Mouse (Mus musculus) embryonic facial prominence, embryonic 10.5 days (tissue): ENCODE data around the gene Qtrt1. TPM values are rescaled to one million over a fixed set of nuclear protein-coding genes. Genes with fewer than 3 reads are reported as not detected.

Source experiments
- DNase-seq: peaks from one replicate; pipeline ENCODE4 v3.0.0-alpha.2; 2017; ENCODE audit warnings: low spot score
- H3K27ac ChIP-seq: fragments of 300-500 bp; sonication (generic); replicated peaks from 2 replicates; pipeline ENCODE4 v1.5.1; 2016; ENCODE audit warnings: mild to moderate bottlenecking
- H3K27me3 ChIP-seq: fragments of 300-500 bp; sonication (generic); replicated peaks from 2 replicates; pipeline ENCODE4 v1.6.1; 2016; ENCODE audit warnings: low read depth, mild to moderate bottlenecking; ENCODE audit not compliant: poor library complexity, severe bottlenecking
- H3K36me3 ChIP-seq: fragments of 300-500 bp; sonication (generic); replicated peaks from 2 replicates; pipeline ENCODE4 v1.6.1; 2016; ENCODE audit warnings: mild to moderate bottlenecking, moderate library complexity
- H3K4me1 ChIP-seq: fragments of 300-500 bp; sonication (generic); 2 replicates; pipeline ENCODE4 v1.6.1; 2016
- H3K4me3 ChIP-seq: fragments of 300-500 bp; sonication (generic); 2 replicates; pipeline ENCODE4 v1.5.1; 2016; ENCODE audit warnings: mild to moderate bottlenecking, moderate library complexity
- H3K9me3 ChIP-seq: fragments of 300-500 bp; sonication (generic); 2 replicates; pipeline ENCODE4 v1.6.1; 2016; ENCODE audit warnings: mild to moderate bottlenecking
- WGBS: fragments of 180-500 bp; shearing (Covaris S2); methylation state at CpG from one replicate; pipeline ENCODE4 v1.1.7; 2016; 5-methylcytosine and 5-hydroxymethylcytosine counted together
- polyA plus RNA-seq: library from polyadenylated mRNA; unstranded; fragments of >200 nt; fragmentation: Nextera tagmentation; extraction: Ambion mirVana; gene quantifications from 2 replicates; pipeline ENCODE4 v1.2.1, GENCODE M21; 2016

Qtrt1 gene
- polyA plus RNA-seq, 1 experiment from 2014 or later: 64.0 TPM

DNA sequence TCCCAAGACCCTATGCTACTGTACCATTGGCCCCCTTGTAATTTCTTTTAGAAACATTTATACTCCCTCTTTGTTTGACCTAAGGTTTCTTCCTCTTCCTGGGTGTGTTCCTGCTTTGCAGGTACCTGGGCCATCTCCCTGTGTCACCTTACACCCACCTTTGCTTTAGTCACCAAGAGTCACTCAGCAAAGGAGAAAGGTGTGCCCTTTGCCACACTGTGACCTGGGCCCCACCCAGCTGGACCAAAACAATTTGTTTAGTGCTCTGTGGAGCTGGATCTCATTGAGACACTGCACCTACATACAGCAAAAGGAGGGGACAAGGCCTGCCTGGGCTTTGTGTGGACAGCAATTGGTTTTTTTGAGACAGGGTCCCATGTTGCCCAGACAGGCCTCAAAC is 28.8 kb downstream of the Qtrt1 start:
- H3K4me3 ChIP-seq: no peak overlapping the region
- DNase-seq: no peak
- no peaks in the 10 kb centered on the region for H3K27me3 ChIP-seq
- peaks cover 9% of the 10 kb centered on the region for H3K36me3 ChIP-seq
- H3K27ac ChIP-seq: no peak overlapping the region
- H3K4me1 ChIP-seq: no peaks in the 10 kb centered on the region
- H3K9me3 ChIP-seq: no peaks in the 10 kb centered on the region

DNA sequence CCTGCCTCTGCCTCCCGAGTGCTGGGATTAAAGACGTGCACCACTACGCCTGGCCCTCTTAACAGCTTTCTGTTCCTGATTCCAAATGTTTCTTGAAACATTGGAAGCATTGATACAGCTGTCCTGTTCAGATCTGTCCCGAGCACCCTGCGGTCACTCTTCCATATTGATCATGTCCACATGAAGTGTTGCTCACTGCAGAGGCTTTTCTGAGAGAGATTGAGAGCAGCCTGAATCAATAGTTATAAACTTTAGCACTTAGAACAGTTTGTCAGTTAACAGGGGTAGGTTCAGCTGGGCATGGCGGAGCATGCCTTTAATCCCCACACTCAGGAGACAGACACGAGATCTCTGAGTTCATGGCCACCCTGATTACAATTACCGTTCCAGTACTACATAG is 32.2 kb downstream of the Qtrt1 start:
- 93% methylated on average over 8 of the region's 8 CpGs for WGBS
- no peak overlapping the region for H3K27ac ChIP-seq
- no peak for DNase-seq
- 0 out of 2 replicates have a peak, but pooled peaks cover 2% of the 10 kb centered on the region for H3K4me1 ChIP-seq
- H3K27me3 ChIP-seq: no peaks in the 10 kb centered on the region
- no peak overlapping the region for H3K4me3 ChIP-seq
- H3K36me3 ChIP-seq: peaks cover 11% of the 10 kb centered on the region
- H3K9me3 ChIP-seq: no peaks in the 10 kb centered on the region

DNA sequence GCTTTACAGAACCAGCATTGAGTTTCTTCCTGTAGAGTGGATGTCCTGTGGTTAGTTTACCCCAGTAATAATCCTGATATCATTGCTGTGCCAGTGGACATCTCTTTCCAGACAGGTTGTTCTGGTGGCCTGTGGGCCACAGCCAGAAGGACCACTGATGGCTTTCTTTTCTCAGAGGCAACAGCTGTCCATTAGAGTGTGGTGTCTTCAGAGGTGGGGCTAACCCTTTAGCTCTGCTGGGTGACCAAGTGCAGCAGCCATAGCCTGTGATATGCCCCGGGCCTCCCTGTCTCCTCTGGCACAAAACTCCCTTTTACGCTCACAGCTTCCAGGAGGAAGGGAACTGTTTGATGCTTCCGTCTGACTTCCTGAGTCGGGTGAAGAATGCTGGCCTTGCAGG is 32.9 kb downstream of the Qtrt1 start:
- Histone ChIP-seq H3K27me3 (no peaks in the 10 kb centered on the region), H3K4me3 (no peak overlapping the region), H3K4me1 (0 out of 2 replicates have a peak, but pooled peaks cover 2% of the 10 kb centered on the region), H3K9me3 (no peaks in the 10 kb centered on the region), H3K36me3 (peaks cover 11% of the 10 kb centered on the region), H3K27ac (no peak overlapping the region)
- DNase-seq: no peak
- WGBS: 85% methylated on average over 4 of the region's 4 CpGs

GRCm38 (mm10) chr9:21445081-21445744 is 33.6 kb downstream of the Qtrt1 start:
- H3K9me3 ChIP-seq: no peaks in the 10 kb centered on the region
- WGBS: 93% methylated on average over 6 of the region's 6 CpGs
- peaks cover 11% of the 10 kb centered on the region for H3K36me3 ChIP-seq
- no peak overlapping the region for H3K27ac ChIP-seq
- no peak overlapping the region for H3K4me3 ChIP-seq
- no peak for DNase-seq
- no peaks in the 10 kb centered on the region for H3K27me3 ChIP-seq
- 0 out of 2 replicates have a peak, but pooled peaks cover 2% of the 10 kb centered on the region for H3K4me1 ChIP-seq

- no peak for DNase-seq
- no peaks in the 10 kb centered on the region for H3K9me3 ChIP-seq
- H3K27ac ChIP-seq: no peak overlapping the region
- WGBS: 91% methylated on average over 2 of the region's 2 CpGs
- H3K4me1 ChIP-seq: peaks cover 13% of the 10 kb centered on the region
- H3K36me3 ChIP-seq: peaks cover 11% of the 10 kb centered on the region
- no peaks in the 10 kb centered on the region for H3K27me3 ChIP-seq
- H3K4me3 ChIP-seq: no peak overlapping the region
Measured at GRCm38 (mm10) chr9:21447778-21448177, 36.1 kb downstream of the Qtrt1 start.

DNA sequence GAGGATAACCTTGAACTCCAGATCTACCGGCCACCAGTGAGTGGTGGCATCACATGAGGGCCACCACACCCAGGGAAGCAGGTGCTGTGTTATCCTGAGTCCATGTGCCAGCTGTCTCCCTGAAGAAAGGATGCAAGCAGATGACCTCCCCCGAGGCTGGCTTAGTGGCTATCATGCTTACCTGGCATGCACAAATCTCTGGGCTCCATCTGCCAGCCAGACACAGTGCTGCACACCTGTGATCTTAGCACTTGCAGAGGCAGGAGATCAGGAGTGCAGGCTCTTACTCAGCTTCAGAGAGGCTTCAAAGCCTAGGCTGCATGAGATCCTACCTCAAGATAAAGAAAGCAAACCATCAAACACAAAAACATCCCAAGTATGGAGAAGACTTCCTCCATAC is 38.1 kb downstream of the Qtrt1 start:
- WGBS: 87% methylated on average over 2 of the region's 2 CpGs
- Histone ChIP-seq H3K27me3 (no peaks in the 10 kb centered on the region), H3K36me3 (peaks cover 8% of the 10 kb centered on the region), H3K9me3 (no peaks in the 10 kb centered on the region), H3K4me1 (peaks cover 13% of the 10 kb centered on the region), H3K4me3 (no peak overlapping the region), H3K27ac (no peak overlapping the region)
- no peak for DNase-seq

DNA sequence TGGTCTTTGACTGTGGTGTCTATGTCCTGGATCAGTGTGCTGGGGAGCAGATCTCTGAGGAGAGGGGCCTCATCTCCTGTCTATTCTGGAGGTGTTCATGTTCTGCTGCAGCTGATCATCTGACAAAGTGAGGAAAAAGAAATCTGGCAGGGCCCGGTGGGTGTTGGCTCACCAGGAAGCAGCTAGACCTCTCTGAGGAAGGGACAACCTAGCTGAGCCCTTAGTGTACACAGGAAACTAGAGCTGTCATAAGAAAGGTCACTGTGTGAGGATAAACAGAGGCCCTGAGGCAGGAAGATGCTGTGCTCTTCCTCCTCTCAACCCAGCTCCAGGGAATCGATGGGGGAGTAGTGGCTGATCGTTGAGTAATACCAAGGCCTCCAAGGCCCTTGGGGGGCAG is 38.6 kb downstream of the Qtrt1 start:
- H3K9me3 ChIP-seq: no peaks in the 10 kb centered on the region
- no peak overlapping the region for H3K4me3 ChIP-seq
- no peaks in the 10 kb centered on the region for H3K27me3 ChIP-seq
- peaks cover 2% of the 10 kb centered on the region for H3K36me3 ChIP-seq
- 83% methylated on average over 3 of the region's 3 CpGs for WGBS
- peaks cover 13% of the 10 kb centered on the region for H3K4me1 ChIP-seq
- DNase-seq: no peak
- no peak overlapping the region for H3K27ac ChIP-seq

DNA sequence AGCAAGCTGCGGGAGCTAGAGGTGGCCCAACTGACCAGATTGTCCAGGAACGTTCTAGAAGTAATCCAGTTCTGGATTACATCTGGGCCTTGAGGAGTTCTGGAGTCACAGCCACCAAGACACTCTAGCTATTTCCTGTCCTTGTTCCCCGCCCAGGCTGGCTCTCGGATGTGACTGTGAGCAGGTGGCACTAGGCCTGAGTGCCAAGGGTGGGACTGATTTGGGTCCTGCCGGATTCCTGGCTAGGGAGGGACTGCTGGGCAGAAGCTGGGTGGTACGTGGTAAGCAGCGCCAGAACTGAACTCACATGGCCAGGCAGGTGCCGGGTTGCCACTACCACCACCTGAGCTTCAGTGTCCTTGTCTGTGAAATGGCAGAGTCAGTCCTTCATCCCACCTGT is 39.8 kb downstream of the Qtrt1 start:
- Histone ChIP-seq H3K36me3 (no peaks in the 10 kb centered on the region), H3K27ac (no peak overlapping the region), H3K4me3 (no peak overlapping the region), H3K9me3 (no peaks in the 10 kb centered on the region), H3K27me3 (no peaks in the 10 kb centered on the region), H3K4me1 (peaks cover 13% of the 10 kb centered on the region)
- DNase-seq: no peak
- WGBS: 91% methylated on average over 8 of the region's 8 CpGs

GRCm38 (mm10) chr9:21451870-21452269 is 40.2 kb downstream of the Qtrt1 start:
- no peaks in the 10 kb centered on the region for H3K27me3 ChIP-seq
- peaks cover 13% of the 10 kb centered on the region for H3K4me1 ChIP-seq
- no peaks in the 10 kb centered on the region for H3K36me3 ChIP-seq
- WGBS: 75% methylated on average over 8 of the region's 8 CpGs
- no peaks in the 10 kb centered on the region for H3K9me3 ChIP-seq
- no peak overlapping the region for H3K27ac ChIP-seq
- no peak for DNase-seq
- no peak overlapping the region for H3K4me3 ChIP-seq

DNA sequence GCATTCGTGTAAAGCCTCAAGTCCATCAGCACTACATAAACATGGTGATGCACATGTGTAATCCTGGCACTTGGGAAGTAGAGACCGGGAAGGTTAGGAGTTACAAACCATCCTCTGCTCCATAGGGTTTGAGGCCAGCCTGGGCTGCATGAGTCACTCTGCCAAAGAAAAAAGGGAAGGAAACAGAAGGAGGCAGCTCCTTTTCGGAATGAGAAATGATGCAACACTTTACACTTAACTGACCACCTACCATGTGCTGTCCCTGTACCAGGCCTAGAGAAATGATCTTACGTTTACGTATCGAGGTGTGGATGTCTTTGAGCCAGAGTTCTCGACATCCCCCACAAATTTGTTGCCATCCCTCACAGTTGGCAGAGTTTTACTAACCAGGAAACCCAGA is 41.4 kb downstream of the Qtrt1 start:
- no peaks in the 10 kb centered on the region for H3K36me3 ChIP-seq
- H3K4me3 ChIP-seq: no peak overlapping the region
- no peak for DNase-seq
- no peaks in the 10 kb centered on the region for H3K27me3 ChIP-seq
- 92% methylated on average over 7 of the region's 7 CpGs for WGBS
- H3K4me1 ChIP-seq: peaks cover 11% of the 10 kb centered on the region
- H3K9me3 ChIP-seq: no peaks in the 10 kb centered on the region
- no peak overlapping the region for H3K27ac ChIP-seq

DNA sequence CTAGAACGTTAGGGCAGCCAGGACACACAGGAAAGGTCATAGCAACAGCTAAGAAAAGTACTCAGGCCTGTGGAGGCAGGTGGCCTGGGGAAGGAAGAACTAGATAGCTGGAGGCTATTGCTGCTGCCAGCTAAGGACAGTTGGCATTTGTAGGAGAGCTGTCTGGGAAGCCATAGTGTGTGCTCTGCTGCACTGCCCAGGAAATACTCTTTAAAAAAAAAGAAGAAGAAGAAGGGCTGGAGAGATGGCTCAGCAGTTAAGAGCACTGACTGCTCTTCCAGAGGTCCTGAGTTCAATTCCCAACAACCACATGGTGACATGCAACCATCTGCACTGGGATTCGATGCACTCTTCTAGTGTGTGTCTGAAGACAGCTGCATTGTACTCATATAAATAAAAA is 41.8 kb downstream of the Qtrt1 start:
- WGBS: 90% methylated on average over 2 of the region's 2 CpGs
- DNase-seq: no peak

DNA sequence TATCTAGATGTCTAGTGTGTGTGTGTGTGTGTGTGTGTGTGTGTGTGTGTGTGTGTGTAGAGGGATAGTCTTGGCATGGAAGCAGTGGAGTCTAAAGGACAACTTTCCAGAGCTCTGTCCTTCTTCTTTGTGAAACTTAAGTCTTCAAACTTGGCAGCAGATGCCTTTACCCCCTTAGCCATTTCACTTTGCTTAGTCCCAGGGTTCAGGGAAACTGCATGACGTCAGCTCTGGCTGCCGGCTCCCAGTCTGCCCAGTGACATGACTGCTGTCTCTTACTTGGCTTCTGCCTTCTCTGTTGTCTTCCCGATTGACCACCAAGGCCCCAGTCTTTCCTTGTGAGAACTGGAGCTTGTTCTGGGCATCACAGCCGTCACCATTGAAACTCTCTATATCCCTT is 42.9 kb downstream of the Qtrt1 start:
- Histone ChIP-seq H3K9me3 (no peaks in the 10 kb centered on the region), H3K36me3 (peaks cover 13% of the 10 kb centered on the region), H3K27me3 (no peaks in the 10 kb centered on the region), H3K27ac (no peak overlapping the region), H3K4me1 (peaks cover 11% of the 10 kb centered on the region), H3K4me3 (no peak overlapping the region)
- WGBS: 83% methylated on average over 4 of the region's 4 CpGs
- DNase-seq: no peak

More for the DNA sequence above, 41.8 kb downstream of the Qtrt1 start:
- H3K9me3 ChIP-seq: no peaks in the 10 kb centered on the region
- no peak overlapping the region for H3K4me3 ChIP-seq
- peaks cover 4% of the 10 kb centered on the region for H3K36me3 ChIP-seq
- H3K4me1 ChIP-seq: peaks cover 11% of the 10 kb centered on the region
- no peak overlapping the region for H3K27ac ChIP-seq
- H3K27me3 ChIP-seq: no peaks in the 10 kb centered on the region

DNA sequence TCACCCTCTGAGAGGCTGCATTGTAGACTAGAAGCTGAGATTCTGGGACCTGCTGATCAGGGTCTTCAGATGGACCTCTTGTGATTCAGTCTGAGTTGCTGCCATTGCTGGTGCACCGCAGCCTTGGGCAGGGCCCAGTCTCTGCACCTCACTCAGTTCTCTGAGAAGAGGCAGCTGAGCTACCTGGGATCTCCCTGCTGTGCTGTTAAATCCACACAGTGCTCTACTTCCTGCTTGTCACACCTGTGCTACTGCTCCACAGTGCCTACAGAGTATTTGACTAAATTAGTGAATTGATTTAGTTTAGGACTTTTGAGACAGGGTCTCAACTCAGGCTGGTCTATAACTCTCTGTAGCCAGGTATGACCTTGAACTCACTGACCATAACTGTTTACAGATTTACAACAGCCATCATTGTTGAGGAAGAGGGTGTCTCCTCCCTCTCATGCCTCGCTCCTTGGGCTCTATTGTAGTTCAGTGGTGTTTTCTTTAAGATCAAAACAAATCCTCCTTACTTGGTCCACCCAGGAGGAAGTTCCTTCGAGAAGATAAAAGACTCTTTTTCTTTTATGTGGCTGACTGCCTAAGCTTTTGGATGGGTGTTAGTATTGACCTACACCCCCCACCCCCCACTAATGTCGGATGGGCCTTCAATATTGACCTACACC is 43.6 kb downstream of the Qtrt1 start:
- H3K4me1 ChIP-seq: peaks cover 11% of the 10 kb centered on the region
- DNase-seq: no peak
- whole genome bisulfite sequencing: 76% methylated on average over 4 of the region's 4 CpGs
- no peak overlapping the region for H3K4me3 ChIP-seq
- no peak overlapping the region for H3K27ac ChIP-seq
- peaks cover 18% of the 10 kb centered on the region for H3K36me3 ChIP-seq
- no peaks in the 10 kb centered on the region for H3K27me3 ChIP-seq
- H3K9me3 ChIP-seq: no peaks in the 10 kb centered on the region
